Mouse (Mus musculus) embryo, embryonic 10.5 days (tissue): ENCODE data around the gene Prkag1.

ENCODE experiments used
- DNase-seq: peaks from one replicate; pipeline ENCODE4 v3.0.0-alpha.2; 2015; ENCODE audit warnings: low spot score

The Prkag1 gene

DNA sequence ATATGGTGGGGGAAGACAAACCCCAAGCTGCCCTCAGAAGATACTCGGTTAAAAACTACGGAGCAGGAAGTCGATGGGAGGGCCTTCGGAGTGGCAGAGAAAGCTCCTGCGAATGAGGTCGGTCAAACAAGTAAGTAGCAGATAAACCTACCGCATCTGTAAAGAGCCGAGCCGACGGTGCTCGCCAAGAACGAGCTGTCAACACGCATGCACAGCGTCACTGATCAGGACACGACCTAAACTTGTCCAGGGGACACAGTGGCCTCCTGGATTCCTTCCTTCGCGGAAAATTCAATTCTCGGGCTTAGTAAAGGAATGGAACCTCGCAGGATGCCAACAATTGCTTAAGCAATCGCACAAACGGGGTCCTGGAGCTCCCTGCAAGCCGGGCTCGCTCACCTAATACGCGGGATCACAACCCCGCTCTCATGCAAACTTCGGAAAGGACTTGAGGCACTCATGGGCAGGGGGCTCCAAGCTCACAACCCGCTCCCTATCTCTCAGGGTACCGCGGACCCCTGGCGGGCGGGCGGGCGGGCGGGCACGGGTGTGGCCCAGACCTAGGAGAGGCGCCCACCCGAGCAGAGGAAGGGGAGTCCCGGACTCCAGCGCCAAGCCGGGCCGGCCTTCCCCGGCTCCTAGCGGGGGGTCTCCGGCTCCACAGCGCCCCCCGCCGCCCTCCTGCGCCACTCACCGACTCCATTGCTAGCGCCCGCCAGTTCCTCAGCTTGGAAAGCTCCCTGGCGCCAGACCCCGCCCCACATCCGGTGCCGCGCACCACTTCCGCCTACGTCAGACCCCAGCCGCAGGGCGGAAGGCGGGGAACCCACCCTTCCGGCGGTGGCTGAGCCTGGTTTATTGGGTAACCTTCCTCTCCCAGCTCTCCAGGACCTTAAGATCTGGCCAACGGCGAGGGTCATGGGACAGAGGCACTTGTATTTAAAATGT is at the start of gene Prkag1:
TSS of gene Prkag1 (minus strand) at position 786 of the 948 bp plus-strand sequence.
- peak; percentile 97 for DNase-seq

DNA sequence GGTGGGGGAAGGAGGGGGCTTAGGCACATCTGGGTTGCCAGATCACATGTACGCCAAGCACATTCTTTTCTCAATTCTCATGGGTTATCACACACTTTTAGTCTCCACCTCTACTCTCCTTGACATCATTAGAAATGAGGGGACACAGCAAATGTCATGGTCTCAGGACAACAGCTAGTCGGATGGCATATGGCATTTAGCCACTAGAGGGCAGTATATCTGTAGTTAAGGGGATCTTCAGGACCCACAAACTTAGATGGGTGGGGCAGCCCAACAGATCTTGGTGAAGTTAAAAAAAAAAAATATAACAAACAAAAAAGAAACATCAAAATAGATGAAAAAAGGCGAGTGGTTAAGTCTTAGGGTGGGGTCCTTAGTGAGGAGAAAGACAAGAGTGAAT is 46.0 kb upstream of the Prkag1 start:
- peak; percentile 91 for DNase-seq

DNA sequence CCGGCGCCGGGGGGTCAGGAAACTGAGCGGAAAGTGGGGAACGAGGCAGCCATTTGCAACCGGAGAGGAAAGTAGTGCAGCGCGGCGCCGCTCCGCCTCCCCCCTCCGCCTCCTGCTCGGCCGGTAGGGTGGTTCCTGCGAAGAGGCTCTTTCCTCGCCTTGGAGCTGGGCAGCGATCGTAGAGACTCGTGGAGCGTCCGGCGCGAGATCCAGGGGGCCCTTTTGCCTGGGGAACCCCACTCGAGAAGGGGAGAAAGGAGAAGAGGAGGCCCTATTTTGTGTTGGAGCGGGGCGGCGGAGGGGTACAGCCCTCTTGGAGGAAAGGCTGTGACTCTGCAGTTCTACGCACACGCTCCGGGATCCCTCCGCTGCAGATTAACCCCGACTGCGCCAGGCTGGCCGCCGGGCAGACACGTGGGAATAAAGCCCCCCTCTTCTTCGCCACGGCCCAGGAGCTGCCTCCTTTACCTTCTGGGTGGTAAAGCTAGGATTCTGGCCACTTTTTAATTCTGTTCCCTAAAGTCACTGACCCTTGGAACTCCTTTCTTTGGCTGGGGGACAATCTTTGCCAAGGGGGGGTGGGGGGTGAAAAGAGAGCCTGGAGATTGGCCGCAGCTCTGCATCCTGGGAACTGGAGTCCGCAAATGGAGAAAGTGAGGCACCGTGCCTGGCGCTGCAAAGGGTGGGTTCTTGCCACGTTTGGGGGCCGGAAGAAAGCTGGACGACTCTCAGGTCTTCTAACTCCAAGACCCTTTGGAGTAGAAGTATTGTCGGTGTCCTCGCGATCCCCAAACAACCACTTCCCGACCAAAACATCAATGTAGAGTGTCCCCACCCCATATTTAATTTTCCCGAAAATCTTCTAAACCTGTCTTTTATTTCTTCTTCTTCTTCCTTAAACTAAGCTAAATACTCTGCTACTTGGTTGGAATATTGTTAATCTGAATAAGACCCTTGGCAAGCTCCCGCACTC is 40.9 kb upstream of the Prkag1 start:
- DNase-seq, result peak; percentile 97

DNA sequence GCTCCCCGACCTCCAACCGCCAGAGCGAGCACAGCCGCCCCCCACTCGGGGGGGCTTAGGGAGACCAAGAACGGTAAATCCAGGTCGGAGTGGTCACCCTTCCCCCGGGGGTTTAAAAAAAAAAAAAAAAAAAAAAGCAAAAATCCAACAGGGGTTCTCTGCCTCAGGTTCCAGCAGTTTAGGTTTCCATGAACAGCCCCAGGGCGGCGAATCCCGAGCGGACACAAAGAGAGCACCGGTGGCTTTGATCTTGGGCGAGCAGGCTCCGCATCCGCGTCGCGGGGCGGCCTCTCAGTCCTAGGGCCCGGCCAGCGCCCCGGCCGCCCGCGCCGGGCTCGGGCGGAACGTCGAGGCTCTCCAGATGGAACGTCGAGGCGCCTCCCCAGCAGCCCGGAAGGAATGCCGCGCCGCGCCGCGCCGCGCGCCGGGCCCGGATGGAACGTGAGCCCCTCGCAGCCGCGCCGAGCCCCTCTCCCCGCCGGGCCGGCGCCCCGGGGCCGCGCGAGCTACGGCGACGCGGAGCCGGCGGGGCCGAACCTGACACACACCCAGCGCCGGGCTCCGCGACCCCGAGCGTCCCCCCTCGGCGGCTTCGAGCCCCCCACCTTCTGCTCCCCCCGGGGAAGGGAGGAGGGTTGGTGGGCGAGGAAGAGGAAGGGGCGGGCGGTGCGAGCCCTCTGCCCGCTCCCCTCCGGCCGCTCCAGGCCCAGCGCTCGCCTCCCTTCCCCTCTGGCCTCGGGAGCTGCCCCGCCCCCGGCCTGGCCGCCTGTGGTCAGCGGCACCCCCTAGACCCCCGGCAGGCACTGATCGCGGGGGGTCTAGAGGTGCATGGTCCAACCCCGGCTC is 40.0 kb upstream of the Prkag1 start, which contains the start of gene Kmt2d:
TSS of gene Kmt2d (minus strand) at position 135 of the 846 bp plus-strand sequence.
- DNase-seq, result peak; percentile 52

DNA sequence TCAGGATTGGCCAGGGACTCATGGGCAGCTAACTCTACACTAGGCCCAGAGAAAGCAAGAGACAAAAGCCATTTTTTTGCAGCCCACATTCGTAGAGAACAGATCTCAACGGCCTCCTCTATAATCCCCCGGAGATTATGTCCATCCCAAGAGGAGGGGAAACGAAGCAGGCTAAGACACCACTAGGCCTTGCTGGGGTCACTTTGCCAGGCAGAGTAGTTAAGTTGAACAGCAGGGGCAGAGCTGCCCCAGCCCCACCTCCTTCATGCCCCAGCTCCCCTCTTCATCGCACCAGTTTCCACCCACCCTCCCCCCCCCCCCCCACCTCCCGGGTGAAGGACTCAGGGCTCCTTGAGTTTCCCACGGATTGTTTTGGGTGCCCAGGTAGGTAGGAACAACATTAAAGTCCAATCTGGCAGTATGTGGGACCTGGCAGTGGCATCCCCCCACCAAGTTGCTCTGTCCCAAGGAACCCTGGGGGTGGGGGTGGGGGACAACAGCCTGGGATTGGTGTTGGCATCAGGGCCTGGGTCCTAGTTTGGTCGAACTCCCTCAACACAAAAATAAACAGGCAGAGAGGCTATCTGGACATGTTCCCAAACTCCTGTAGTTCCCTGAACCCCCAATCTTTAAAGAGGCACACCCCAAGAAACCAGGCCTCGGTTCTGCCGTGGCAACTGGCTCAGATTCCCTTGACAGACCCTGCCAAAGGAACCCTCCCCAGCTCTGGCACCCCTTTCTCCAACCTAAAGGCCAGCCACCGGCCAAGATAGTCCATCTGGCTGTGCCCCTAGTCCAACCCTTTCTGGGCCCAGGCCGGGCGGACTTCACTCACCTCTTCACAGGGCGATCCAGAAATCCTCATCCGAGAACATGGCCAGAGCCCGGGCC is 39.1 kb upstream of the Prkag1 start:
- peak; percentile 42 for DNase-seq

DNA sequence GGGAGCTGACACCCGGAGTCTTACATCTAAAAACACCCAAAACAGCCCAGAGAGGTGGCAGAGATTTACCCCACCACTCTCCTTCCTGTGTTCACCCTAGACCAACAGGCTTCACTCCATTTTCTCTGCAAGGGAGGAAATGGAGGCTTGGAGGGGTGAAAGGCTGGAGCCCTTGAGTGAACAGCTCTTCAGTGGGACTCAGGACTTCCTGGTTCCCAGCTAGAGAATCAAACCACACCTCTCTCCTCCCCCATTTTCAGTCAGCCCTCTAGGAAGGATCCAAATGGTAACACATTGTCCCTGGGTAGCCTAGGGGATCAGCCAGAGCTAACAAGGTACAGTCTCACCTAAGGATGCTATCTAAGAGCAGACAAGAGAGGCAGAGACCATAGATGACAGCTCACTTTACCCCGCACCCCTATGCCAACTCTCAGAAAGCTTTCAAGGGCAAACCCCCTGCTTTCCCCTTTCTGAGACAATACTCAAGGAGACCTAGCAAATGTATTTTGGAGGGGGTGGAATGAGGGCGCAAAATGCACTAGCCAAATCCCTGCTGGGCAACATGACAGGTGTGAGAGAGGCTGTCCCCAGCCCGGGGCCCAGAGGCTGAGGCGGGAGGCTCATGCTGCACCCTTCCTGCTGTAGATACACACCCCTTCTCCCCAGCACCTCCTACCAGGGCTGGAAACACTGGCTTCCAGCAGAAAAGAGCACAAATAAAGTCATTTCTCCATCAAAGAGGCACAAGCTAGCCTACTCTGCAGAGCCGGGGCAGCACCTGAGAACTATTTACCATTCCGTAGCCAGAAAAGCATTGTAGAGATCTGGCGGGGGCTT is 38.2 kb upstream of the Prkag1 start:
- no peak for DNase-seq

DNA sequence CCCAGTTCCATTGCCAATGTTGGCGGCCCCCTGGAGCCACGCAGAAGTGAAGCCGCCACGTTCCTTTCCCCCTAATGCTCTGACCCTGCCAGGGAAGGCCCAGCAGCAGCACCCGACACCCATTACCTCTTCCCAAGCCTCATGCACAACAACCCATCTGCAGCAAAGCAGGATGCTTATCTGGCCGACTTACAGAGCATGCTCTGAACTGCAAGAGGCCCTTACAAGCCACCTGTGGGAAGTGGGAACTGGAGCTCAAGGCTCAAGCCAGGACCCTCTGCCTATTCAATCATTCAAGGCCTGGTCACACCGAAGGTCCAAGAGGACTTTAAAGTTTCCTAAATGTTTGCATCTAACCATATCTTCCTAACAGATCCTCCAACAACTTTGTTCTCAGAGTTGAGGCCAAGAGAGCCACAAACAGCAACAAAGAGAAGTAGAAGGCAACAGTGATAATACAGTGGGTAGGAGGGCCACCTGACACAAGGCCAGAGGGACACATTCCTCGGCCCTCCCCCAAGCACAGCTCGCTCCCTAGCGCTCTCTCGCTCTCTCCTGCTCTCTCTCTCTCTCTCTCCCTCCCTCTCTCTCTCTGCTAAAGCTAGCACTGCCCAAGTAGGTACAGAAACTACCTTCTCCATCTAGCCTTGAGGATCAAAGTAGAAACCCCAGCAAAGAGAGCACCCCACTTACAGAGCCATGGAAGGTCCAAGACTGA is 37.2 kb upstream of the Prkag1 start:
- no peak for DNase-seq

DNA sequence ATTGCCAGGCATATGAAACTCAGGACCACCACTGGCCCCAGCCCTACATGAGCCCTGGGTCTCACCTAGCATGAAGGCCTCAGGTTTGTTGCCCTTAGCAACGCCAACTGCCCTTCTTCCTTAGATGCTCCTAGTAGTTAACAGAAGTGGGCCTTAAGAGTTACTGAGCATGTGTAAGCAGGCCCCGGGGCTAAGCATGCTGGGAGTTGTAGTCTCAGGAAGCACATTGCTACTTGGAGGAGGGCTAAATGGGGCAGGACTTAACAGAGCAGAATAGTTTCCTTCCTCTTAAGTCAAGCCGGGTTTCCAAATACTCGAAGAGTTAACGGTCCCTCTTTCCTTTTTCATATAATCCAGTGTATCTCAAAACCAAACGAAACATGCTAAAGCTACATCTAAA is 36.0 kb upstream of the Prkag1 start:
- DNase-seq, result peak; percentile 54

DNA sequence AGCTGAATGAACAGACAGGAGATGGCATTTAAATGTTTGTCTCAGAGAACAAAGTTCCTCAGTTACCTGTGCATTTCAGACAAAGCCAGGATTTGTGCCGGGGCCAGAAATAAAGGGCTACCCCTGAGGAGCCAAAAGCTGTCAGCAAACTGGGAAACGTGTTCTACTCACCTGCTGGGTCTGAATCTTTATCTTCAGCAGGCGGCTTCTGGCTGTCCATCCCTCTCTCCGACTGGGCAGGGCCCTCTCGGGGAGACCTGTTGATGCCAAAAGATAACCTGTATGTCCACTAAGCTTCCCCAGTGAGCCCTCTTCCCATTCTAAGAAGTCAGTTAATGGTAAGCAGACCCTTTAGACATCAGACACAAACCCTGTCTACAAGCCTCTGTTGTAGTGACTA is 35.2 kb upstream of the Prkag1 start:
- DNase-seq, result no peak

DNA sequence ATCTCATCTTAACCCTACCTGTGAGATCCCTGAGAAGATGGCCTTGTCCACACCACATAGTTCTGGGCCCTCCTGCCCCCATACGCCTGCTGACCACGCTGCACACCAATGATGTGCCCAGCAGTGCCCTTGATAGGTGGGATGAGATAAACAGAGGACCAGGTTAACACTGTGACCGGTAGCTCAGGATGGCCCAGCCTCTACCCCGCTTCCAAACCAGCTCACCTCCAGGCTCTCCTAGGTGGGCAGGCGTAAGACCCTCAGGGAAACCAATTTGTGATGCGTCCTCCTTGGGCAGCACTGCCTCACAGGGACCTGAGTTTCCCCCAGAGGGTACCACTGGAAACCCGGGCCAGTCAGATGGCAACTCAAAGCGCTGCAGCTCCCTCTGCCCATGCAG is 34.5 kb upstream of the Prkag1 start:
- DNase-seq, result no peak

DNA sequence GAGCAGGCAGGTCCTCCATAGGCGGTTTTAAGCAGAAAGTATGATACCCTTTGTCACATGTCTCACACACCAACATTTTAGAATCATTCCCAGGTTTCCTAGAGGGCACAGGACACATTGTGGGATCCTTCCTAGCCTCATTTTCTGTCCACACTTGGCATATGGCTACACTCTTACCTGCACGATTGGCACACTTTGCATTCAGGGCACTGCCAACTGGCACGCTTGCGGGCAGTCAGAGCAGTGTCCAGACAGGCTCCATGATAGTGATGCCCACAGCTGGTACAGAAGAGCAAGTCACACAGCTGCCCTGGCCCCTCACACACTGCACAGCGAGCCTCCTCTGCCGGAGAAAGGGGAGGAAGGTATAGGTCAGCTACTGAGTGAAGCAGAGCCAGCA is 33.6 kb upstream of the Prkag1 start:
- DNase-seq, result no peak

DNA sequence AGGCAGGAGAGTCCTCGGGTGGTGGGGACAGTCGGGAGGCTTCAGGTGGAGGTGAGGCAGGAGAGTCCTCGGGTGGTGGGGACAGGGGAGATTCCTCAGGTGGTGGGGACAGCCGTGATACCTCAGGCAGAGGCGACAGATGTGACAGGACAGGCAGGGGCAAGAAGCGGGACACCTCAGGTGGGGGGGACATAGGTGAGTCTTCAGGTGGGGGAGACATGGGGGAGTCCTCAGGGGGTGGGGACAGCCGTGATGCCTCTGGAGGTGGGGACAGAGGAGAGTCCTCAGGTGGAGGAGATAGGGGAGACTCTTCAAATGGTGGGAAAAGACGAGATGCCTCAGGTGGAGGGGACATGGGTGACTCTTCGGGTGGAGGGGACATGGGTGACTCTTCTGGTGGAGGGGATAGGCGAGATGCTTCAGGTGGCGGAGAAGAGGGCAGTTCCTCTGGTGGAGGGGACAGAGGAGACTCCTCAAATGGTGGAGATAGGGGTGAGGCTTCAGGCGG is 32.2 kb upstream of the Prkag1 start:
- no peak for DNase-seq

DNA sequence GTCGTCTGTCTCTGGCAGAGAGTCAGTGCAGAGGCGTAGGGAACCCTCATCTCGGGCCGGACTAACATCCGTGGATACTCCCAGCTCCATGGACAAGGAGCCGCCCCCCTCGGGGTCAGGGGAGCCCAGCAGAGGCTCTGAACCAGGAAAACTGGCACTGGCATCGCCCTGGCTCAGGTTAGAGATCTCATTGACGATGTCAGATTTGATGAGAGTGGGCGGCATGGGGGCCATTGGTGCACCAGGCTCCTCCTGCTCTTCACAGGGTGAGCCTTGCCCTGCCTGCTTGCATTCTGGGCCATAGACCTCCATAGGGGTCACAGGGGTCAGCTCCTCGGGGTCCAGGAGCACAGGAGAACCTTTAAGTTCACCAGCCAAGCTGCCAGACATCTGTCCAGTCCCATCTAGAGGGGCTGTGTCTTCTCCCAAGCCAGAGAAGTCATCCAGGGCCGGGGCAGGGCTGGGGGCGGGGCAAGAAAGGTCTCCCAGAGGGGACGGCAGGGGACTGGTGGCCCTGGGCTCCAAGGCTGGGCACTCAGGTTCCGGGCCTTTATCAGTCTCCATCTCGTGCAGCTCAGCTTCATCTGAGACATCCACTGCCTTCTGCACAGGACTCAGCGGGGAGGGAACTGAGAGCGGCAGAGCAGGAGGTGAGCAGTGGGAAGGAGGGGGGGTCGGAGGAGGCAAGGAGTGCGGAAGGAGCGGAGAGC is 30.5 kb upstream of the Prkag1 start:
- DNase-seq, result no peak

DNA sequence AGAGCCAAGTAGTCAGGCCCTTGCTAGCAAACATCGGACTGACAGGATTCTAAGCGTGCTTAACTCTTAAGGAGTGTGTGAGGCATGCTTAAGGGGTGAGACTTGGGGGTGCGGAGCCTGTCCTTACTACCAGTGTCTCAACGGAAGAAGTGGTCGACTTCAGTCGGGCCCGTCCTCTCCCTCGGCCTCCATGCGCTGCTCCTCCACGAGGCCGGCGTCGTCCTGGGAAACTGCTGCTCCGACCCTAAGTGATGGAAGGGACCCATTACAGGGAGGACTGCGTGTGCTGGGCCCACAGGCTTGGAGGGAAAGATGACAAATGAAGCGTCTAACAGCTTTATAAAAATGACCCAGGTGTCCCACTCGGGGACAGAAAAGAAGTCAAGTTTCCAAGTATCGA is 29.6 kb upstream of the Prkag1 start:
- no peak for DNase-seq

DNA sequence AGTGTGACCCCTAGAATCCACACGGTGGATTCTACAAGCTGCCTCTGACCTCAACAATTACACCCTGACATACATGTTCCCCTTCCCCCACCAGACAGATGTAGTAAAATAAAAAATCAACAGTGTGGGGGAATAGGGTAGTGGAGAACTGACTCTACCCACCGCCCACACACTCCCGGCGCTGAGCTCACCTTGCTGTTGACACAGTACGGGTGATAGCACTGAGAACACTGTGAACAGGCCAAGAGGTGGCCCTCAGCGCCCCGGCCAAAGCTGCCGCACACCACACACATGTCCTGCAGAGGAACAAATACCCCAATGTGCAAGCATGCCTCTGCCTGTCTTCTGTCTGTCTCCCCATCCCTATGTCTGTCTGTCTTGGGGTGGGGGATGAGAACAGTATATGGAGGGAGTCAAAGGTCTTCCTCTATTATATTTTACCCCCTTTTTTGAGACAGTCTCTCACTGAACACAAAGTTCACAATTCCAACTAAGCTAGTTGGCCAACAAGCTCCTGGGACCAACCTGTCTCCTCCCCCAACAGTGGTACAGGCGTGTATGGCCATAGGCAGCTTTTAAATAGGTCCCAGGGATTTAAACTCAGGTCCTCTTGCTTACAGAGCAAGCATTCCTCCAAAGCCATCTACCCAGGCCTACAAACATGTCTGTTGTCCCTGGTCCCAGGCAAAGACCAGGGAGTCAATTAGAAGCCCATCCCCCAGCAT is 28.2 kb upstream of the Prkag1 start:
- no peak for DNase-seq

DNA sequence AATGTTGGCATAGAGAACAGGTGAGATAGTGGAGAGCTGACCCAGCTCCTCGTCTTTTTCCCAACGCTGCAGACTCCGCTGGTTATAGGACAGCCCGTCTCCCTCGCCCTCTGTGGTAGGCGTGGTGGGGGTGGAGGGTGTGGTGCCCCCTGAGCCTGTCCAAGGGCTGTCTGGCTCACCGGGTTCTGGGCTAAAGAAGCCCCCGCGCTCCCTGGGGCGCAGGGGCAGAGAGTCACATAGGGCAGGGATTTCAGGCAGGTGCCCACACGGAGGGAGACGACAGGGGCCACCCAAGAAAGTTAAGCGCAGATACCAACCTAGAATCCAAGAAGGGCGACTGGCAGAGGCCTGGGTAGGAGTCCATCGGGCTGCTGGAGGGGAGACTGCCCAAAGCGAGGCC is 22.9 kb upstream of the Prkag1 start:
- no peak for DNase-seq

DNA sequence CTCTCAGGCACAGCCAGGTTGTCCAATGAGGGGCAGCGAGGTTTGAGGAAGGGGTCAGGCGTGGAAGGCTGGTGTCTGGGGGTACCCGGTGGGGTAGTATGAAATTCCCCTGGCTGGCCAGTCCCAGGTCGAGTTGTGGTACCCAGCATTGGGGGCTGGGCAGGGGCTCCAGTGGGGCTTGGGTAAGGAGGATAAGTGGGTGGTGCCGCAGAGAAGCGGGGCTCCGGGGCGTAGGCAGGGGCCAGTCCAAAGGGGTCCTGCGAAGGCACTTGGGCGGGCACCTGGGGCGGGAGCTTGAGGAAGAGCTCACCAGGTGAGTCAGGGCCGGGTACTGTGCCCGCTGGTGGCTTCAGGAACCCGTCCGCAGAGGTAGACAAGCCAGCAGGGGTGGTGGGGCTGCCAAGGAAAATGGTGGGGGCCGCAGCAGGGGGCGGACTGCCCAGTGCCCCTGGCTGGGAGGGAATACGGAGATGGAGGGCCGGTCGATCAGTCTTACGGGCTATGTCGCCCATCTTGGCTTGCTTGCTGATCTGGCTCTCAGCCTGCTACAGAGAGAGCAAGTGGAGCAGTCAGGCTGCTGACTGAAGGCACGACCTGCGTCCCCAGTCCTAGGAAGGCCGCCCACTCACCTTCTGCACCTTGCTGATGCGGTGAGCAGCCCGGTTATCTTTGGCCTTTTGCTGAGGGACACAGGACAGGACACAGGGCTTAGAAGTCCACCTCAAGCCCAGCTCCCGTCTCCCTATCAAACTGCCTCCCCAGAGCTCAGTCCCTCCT is 22.0 kb upstream of the Prkag1 start:
- DNase-seq, result no peak
